Mouse (Mus musculus): ENCODE measurements around the gene Ano6. TPM values are rescaled to one million over a fixed set of nuclear protein-coding genes. Genes with fewer than 3 reads are reported as not detected.

Gene Ano6
- total and polyA plus RNA-seq, 3 experiments = 0.01 to 0.49 TPM; not detected in 1

GRCm38 (mm10) chr15:95962411-95963123 is 171.9 kb downstream of the Ano6 start:
- Histone ChIP-seq H3K36me3 (replicated peaks) (no peaks in the 10 kb centered on the region), H3K9me3 (replicated peaks) (peaks cover 40% of the 10 kb centered on the region), H3K4me1 (ENCODE audit: insufficient read depth, low read depth, low read length) (no peaks in the 10 kb centered on the region), H3K4me3 (ENCODE audit: low read depth, low read length) (no peak overlapping the region), H3K27me3 (ENCODE audit: insufficient read depth, low read length) (no peaks in the 10 kb centered on the region)
- TF ChIP-seq CTCF (IDR thresholded peaks at IDR 0.05; ENCODE audit: low read depth, low read length) (no peak), GATA1 (IDR thresholded peaks at IDR 0.05; ENCODE audit: borderline replicate concordance, low read length) (no peak), TAL1 (conservative IDR thresholded peaks at IDR 0.05; ENCODE audit: low read depth, low read length) (no peak), GATA2 (IDR thresholded peaks at IDR 0.05; ENCODE audit: borderline replicate concordance, low read depth, low read length) (no peak), POLR2AphosphoS5 (IDR thresholded peaks at IDR 0.05; ENCODE audit: insufficient replicate concordance, low read depth, low read length) (no peak)
- no peak for DNase-seq (ENCODE audit: low spot score)
- ATAC-seq (ENCODE audit: extremely low read depth, insufficient number of reproducible peaks, low FRiP score, poor library complexity, severe bottlenecking) = no peak

- Histone ChIP-seq H3K36me3 (replicated peaks) (no peaks in the 10 kb centered on the region), H3K4me3 (ENCODE audit: low read depth, low read length) (no peak overlapping the region), H3K4me1 (ENCODE audit: insufficient read depth, low read depth, low read length) (no peaks in the 10 kb centered on the region), H3K27me3 (ENCODE audit: insufficient read depth, low read length) (no peaks in the 10 kb centered on the region), H3K9me3 (replicated peaks) (peaks cover 42% of the 10 kb centered on the region)
- DNase-seq (ENCODE audit: low spot score) (no peak), ATAC-seq (ENCODE audit: extremely low read depth, insufficient number of reproducible peaks, low FRiP score, poor library complexity, severe bottlenecking) (no peak)
- TF ChIP-seq TAL1 (conservative IDR thresholded peaks at IDR 0.05; ENCODE audit: low read depth, low read length) (no peak), POLR2AphosphoS5 (IDR thresholded peaks at IDR 0.05; ENCODE audit: insufficient replicate concordance, low read depth, low read length) (no peak), GATA2 (IDR thresholded peaks at IDR 0.05; ENCODE audit: borderline replicate concordance, low read depth, low read length) (no peak), GATA1 (IDR thresholded peaks at IDR 0.05; ENCODE audit: borderline replicate concordance, low read length) (no peak), CTCF (IDR thresholded peaks at IDR 0.05; ENCODE audit: low read depth, low read length) (no peak)
Observed at GRCm38 (mm10) chr15:95963124-95963482, 172.5 kb downstream of the Ano6 start.

GRCm38 (mm10) chr15:95963533-95964250 is 173.0 kb downstream of the Ano6 start:
- no peaks in the 10 kb centered on the region for H3K27me3 ChIP-seq (ENCODE audit: insufficient read depth, low read length)

GRCm38 (mm10) chr15:95964251-95964561 is 173.6 kb downstream of the Ano6 start:
- DNase-seq (ENCODE audit: low spot score) (no peak), ATAC-seq (ENCODE audit: extremely low read depth, insufficient number of reproducible peaks, low FRiP score, poor library complexity, severe bottlenecking) (no peak)
- Histone ChIP-seq H3K4me1 (ENCODE audit: insufficient read depth, low read depth, low read length) (no peaks in the 10 kb centered on the region), H3K9me3 (replicated peaks) (peaks cover 37% of the 10 kb centered on the region), H3K4me3 (ENCODE audit: low read depth, low read length) (no peak overlapping the region), H3K27me3 (ENCODE audit: insufficient read depth, low read length) (no peaks in the 10 kb centered on the region), H3K36me3 (replicated peaks) (no peaks in the 10 kb centered on the region)
- TF ChIP-seq GATA2 (IDR thresholded peaks at IDR 0.05; ENCODE audit: borderline replicate concordance, low read depth, low read length) (no peak), CTCF (IDR thresholded peaks at IDR 0.05; ENCODE audit: low read depth, low read length) (no peak), GATA1 (IDR thresholded peaks at IDR 0.05; ENCODE audit: borderline replicate concordance, low read length) (no peak), TAL1 (conservative IDR thresholded peaks at IDR 0.05; ENCODE audit: low read depth, low read length) (no peak), POLR2AphosphoS5 (IDR thresholded peaks at IDR 0.05; ENCODE audit: insufficient replicate concordance, low read depth, low read length) (no peak)

More at GRCm38 (mm10) chr15:95963533-95964250, 173.0 kb downstream of the Ano6 start:
- DNase-seq (ENCODE audit: low spot score) (no peak), ATAC-seq (ENCODE audit: extremely low read depth, insufficient number of reproducible peaks, low FRiP score, poor library complexity, severe bottlenecking) (no peak)
- Histone ChIP-seq H3K4me3 (ENCODE audit: low read depth, low read length) (no peak overlapping the region), H3K36me3 (replicated peaks) (no peaks in the 10 kb centered on the region), H3K9me3 (replicated peaks) (peaks cover 40% of the 10 kb centered on the region), H3K4me1 (ENCODE audit: insufficient read depth, low read depth, low read length) (no peaks in the 10 kb centered on the region)
- TF ChIP-seq GATA2 (IDR thresholded peaks at IDR 0.05; ENCODE audit: borderline replicate concordance, low read depth, low read length) (no peak), POLR2AphosphoS5 (IDR thresholded peaks at IDR 0.05; ENCODE audit: insufficient replicate concordance, low read depth, low read length) (no peak), CTCF (IDR thresholded peaks at IDR 0.05; ENCODE audit: low read depth, low read length) (no peak), TAL1 (conservative IDR thresholded peaks at IDR 0.05; ENCODE audit: low read depth, low read length) (no peak), GATA1 (IDR thresholded peaks at IDR 0.05; ENCODE audit: borderline replicate concordance, low read length) (no peak)

- Histone ChIP-seq H3K4me3 (ENCODE audit: low read depth, low read length) (no peak overlapping the region), H3K36me3 (replicated peaks) (no peaks in the 10 kb centered on the region), H3K27me3 (ENCODE audit: insufficient read depth, low read length) (no peaks in the 10 kb centered on the region), H3K4me1 (ENCODE audit: insufficient read depth, low read depth, low read length) (no peaks in the 10 kb centered on the region), H3K9me3 (replicated peaks) (peaks cover 34% of the 10 kb centered on the region)
- no peak for ATAC-seq (ENCODE audit: extremely low read depth, insufficient number of reproducible peaks, low FRiP score, poor library complexity, severe bottlenecking)
- DNase-seq (ENCODE audit: low spot score) = no peak
- no peak for TF ChIP-seq TAL1 (conservative IDR thresholded peaks at IDR 0.05; ENCODE audit: low read depth, low read length)
- TF ChIP-seq POLR2AphosphoS5 (IDR thresholded peaks at IDR 0.05; ENCODE audit: insufficient replicate concordance, low read depth, low read length) = no peak
- TF ChIP-seq CTCF (IDR thresholded peaks at IDR 0.05; ENCODE audit: low read depth, low read length) = no peak
- TF ChIP-seq GATA2 (IDR thresholded peaks at IDR 0.05; ENCODE audit: borderline replicate concordance, low read depth, low read length) = no peak
- TF ChIP-seq GATA1 (IDR thresholded peaks at IDR 0.05; ENCODE audit: borderline replicate concordance, low read length) = no peak
Observed at GRCm38 (mm10) chr15:95966979-95967378, 176.3 kb downstream of the Ano6 start.

- ATAC-seq (ENCODE audit: extremely low read depth, insufficient number of reproducible peaks, low FRiP score, poor library complexity, severe bottlenecking) (no peak), DNase-seq (ENCODE audit: low spot score) (no peak)
- Histone ChIP-seq H3K9me3 (replicated peaks) (peaks cover 34% of the 10 kb centered on the region), H3K36me3 (replicated peaks) (no peaks in the 10 kb centered on the region), H3K4me3 (ENCODE audit: low read depth, low read length) (no peak overlapping the region), H3K4me1 (ENCODE audit: insufficient read depth, low read depth, low read length) (no peaks in the 10 kb centered on the region), H3K27me3 (ENCODE audit: insufficient read depth, low read length) (no peaks in the 10 kb centered on the region)
- TF ChIP-seq TAL1 (conservative IDR thresholded peaks at IDR 0.05; ENCODE audit: low read depth, low read length) (no peak), POLR2AphosphoS5 (IDR thresholded peaks at IDR 0.05; ENCODE audit: insufficient replicate concordance, low read depth, low read length) (no peak), CTCF (IDR thresholded peaks at IDR 0.05; ENCODE audit: low read depth, low read length) (no peak), GATA2 (IDR thresholded peaks at IDR 0.05; ENCODE audit: borderline replicate concordance, low read depth, low read length) (no peak)
Observed at GRCm38 (mm10) chr15:95967516-95968196, 177.0 kb downstream of the Ano6 start.
